Mouse (Mus musculus): ENCODE results near the gene Ube2e2.
"Not testable (repeated sequence)": the region's sequence is repeated elsewhere in the genome, so short reads cannot be mapped to it uniquely, and the experiment has no call there.

The Ube2e2 gene

GRCm38 (mm10) chr14:18754001-18754400 lies 140.1 kb downstream of the Ube2e2 start:
- no peak for DNase-seq (ENCODE audit: low spot score in 2 of 2)

GRCm38 (mm10) chr14:18731154-18731553 lies 162.9 kb downstream of the Ube2e2 start:
- peak in 1 of 2 experiments; percentile 21 for DNase-seq (ENCODE audit: low spot score in 2 of 2)

GRCm38 (mm10) chr14:18720601-18721591 lies 173.2 kb downstream of the Ube2e2 start:
- DNase-seq (ENCODE audit: low spot score in 2 of 2), result no peak

GRCm38 (mm10) chr14:18716970-18717369 lies 177.1 kb downstream of the Ube2e2 start:
- no peak for DNase-seq (ENCODE audit: low spot score in 2 of 2)

GRCm38 (mm10) chr14:18715529-18715928 lies 178.5 kb downstream of the Ube2e2 start:
- DNase-seq (ENCODE audit: low spot score in 2 of 2), result no peak

- no peak for DNase-seq (ENCODE audit: low spot score in 2 of 2)
These were observed 196.3 kb downstream of the Ube2e2 start for GRCm38 (mm10) chr14:18697662-18698225.

GRCm38 (mm10) chr14:18696418-18696817 lies 197.6 kb downstream of the Ube2e2 start:
- not testable (repeated sequence) for DNase-seq (ENCODE audit: low spot score in 2 of 2)

GRCm38 (mm10) chr14:18678121-18678836 lies 215.8 kb downstream of the Ube2e2 start:
- no peak for DNase-seq (ENCODE audit: low spot score in 2 of 2)

- DNase-seq (ENCODE audit: low spot score in 2 of 2), result no peak
These were observed 223.4 kb downstream of the Ube2e2 start for GRCm38 (mm10) chr14:18670712-18671111.

- DNase-seq (ENCODE audit: low spot score in 2 of 2), result no peak
These were observed 224.6 kb downstream of the Ube2e2 start for GRCm38 (mm10) chr14:18669301-18669935.

- DNase-seq (ENCODE audit: low spot score in 2 of 2), result not testable (repeated sequence)
These were observed 225.8 kb downstream of the Ube2e2 start for GRCm38 (mm10) chr14:18668309-18668708.

- no peak for DNase-seq (ENCODE audit: low spot score in 2 of 2)
These were observed 226.3 kb downstream of the Ube2e2 start for GRCm38 (mm10) chr14:18667755-18668154.

GRCm38 (mm10) chr14:18666251-18666650 lies 227.8 kb downstream of the Ube2e2 start:
- DNase-seq (ENCODE audit: low spot score in 2 of 2), result no peak

GRCm38 (mm10) chr14:18665267-18666024 lies 228.6 kb downstream of the Ube2e2 start:
- no peak for DNase-seq (ENCODE audit: low spot score in 2 of 2)

GRCm38 (mm10) chr14:18663666-18664065 lies 230.4 kb downstream of the Ube2e2 start:
- no peak for DNase-seq (ENCODE audit: low spot score in 2 of 2)

- DNase-seq (ENCODE audit: low spot score in 2 of 2), result no peak
These were observed 236.0 kb downstream of the Ube2e2 start for GRCm38 (mm10) chr14:18657777-18658753.

GRCm38 (mm10) chr14:18649123-18649675 lies 244.9 kb downstream of the Ube2e2 start:
- no peak for DNase-seq (ENCODE audit: low spot score in 2 of 2)

GRCm38 (mm10) chr14:18641656-18642055 lies 252.4 kb downstream of the Ube2e2 start:
- DNase-seq (ENCODE audit: low spot score in 2 of 2), result no peak

- no peak for DNase-seq (ENCODE audit: low spot score in 2 of 2)
These were observed 255.2 kb downstream of the Ube2e2 start for GRCm38 (mm10) chr14:18638753-18639456.
